Mouse (Mus musculus) CH12.LX (cell line): Measurements from ENCODE around the gene Kcnh2.

ENCODE experiments used
- BHLHE40 ChIP-seq: IDR thresholded peaks from 2 replicates; pipeline ENCODE4 v1.6.1; 2011; ENCODE audit warnings: mild to moderate bottlenecking, low read depth, low read length, improper control_type of control experiment
- CHD1 ChIP-seq: IDR thresholded peaks from 2 replicates; pipeline ENCODE4 v1.6.1; 2012; ENCODE audit warnings: low read depth, low read length, improper control_type of control experiment, inconsistent platforms
- CTCF ChIP-seq, 2 experiments: IDR thresholded peaks in 1 of 2; conservative IDR thresholded peaks in 1 of 2; 2 replicates each; pipeline ENCODE4 v1.5.1; 2011 to 2012; ENCODE audit warnings: low read depth in 2 of 2, low read length in 2 of 2, improper control_type of control experiment in 1 of 2, inconsistent platforms in 1 of 2, mild to moderate bottlenecking in 1 of 2, moderate library complexity in 1 of 2
- E2F4 ChIP-seq: IDR thresholded peaks from 2 replicates; pipeline ENCODE4 v1.6.1; 2011; ENCODE audit warnings: low read depth, low read length, improper control_type of control experiment; ENCODE audit not compliant: insufficient replicate concordance
- HCFC1 ChIP-seq: IDR thresholded peaks from 2 replicates; pipeline ENCODE4 v1.6.1; 2012; ENCODE audit warnings: low read depth, mild to moderate bottlenecking, inconsistent platforms, low read length, improper control_type of control experiment
- MAFK ChIP-seq: IDR thresholded peaks from 2 replicates; pipeline ENCODE4 v1.6.1; 2011; ENCODE audit warnings: low read length, improper control_type of control experiment; ENCODE audit not compliant: insufficient replicate concordance
- MAX ChIP-seq: IDR thresholded peaks from 2 replicates; pipeline ENCODE4 v1.6.1; 2011; ENCODE audit warnings: low read length, improper control_type of control experiment
- MAZ ChIP-seq: IDR thresholded peaks from 2 replicates; pipeline ENCODE4 v1.6.1; 2012; ENCODE audit warnings: low read depth, mild to moderate bottlenecking, inconsistent platforms, low read length, improper control_type of control experiment, moderate library complexity
- MYC ChIP-seq: IDR thresholded peaks from 2 replicates; pipeline ENCODE4 v1.6.1; 2011; ENCODE audit warnings: low read depth, mild to moderate bottlenecking, improper control_type of control experiment, low read length
- POLR2A ChIP-seq: IDR thresholded peaks from 2 replicates; pipeline ENCODE4 v1.6.1; 2011; ENCODE audit warnings: low read depth, mild to moderate bottlenecking, improper control_type of control experiment, low read length
- SIN3A ChIP-seq: IDR thresholded peaks from 2 replicates; pipeline ENCODE4 v1.6.1; 2012; ENCODE audit warnings: low read length, improper control_type of control experiment, inconsistent platforms
- SMC3 ChIP-seq: IDR thresholded peaks from 2 replicates; pipeline ENCODE4 v1.6.1; 2011; ENCODE audit warnings: low read depth, low read length, improper control_type of control experiment
- ZNF384 ChIP-seq: IDR thresholded peaks from 2 replicates; pipeline ENCODE4 v1.6.1; 2012; ENCODE audit warnings: low read depth, low read length, improper control_type of control experiment, inconsistent platforms

GRCm38 (mm10) chr5:24326166-24326841 lies 25.1 kb downstream of the Kcnh2 start:
- no peak for TF ChIP-seq POLR2A
- no peak for TF ChIP-seq MAZ
- TF ChIP-seq BHLHE40 = no peak
- no peak for TF ChIP-seq MAX
- no peak for TF ChIP-seq E2F4
- no peak for TF ChIP-seq SMC3
- TF ChIP-seq ZNF384 = no peak
- TF ChIP-seq HCFC1 = no peak
- no peak for TF ChIP-seq CTCF (conservative IDR thresholded peaks at IDR 0.05 in 1 of 2, IDR thresholded peaks at IDR 0.05 in 1 of 2; ENCODE audit: low read depth in 2 of 2, low read length in 2 of 2)
- no peak for TF ChIP-seq SIN3A
- no peak for TF ChIP-seq MAFK
- TF ChIP-seq MYC = no peak
- no peak for TF ChIP-seq CHD1
